In genomic region chr2:101905534-101906378, GRCm38 (mm10) we compare ENCODE assay signal across 8 mouse cellular contexts. TPM values are rescaled to one million over a fixed set of nuclear protein-coding genes. Genes with fewer than 3 reads are reported as not detected.
DNase-seq lines count a peak whose midpoint lies in the region; ATAC-seq lines count a peak whose summit lies in the region.

No protein-coding gene starts in this region.

- 24% methylated on average over 21 of the region's 21 CpGs for WGBS in forebrain, embryonic 11.5 days
- WGBS in heart, embryonic 16.5 days, result 24% methylated on average over 21 of the region's 21 CpGs
- WGBS in liver, embryonic 13.5 days (ENCODE audit: insufficient replicate concordance), result 27% methylated on average over 21 of the region's 21 CpGs
- 28% methylated on average over 21 of the region's 21 CpGs for WGBS in neural tube, embryonic 11.5 days
- WGBS in stomach, embryonic 16.5 days, result 24% methylated on average over 21 of the region's 21 CpGs

- peak; percentile 75 for ATAC-seq in forebrain, embryonic 11.5 days (replicated peaks; ENCODE audit: low FRiP score)
- ATAC-seq in heart, embryonic 16.5 days (replicated peaks; ENCODE audit: extremely low read depth, insufficient read depth, low FRiP score), result 0 out of 2 replicates have a peak, but pooled peaks have one; percentile 29
- ATAC-seq in liver, embryonic 13.5 days (ENCODE audit: low read depth), result peak; percentile 61
- ATAC-seq in neural tube, embryonic 11.5 days (ENCODE audit: insufficient read depth, low FRiP score, low TSS enrichment), result peak; percentile 68
- ATAC-seq in stomach, embryonic 16.5 days (ENCODE audit: insufficient read depth, low FRiP score), result peak; percentile 71

- no peaks in the 10 kb centered on the region for H3K27me3 ChIP-seq in forebrain, embryonic 11.5 days (ENCODE audit: control insufficient read depth, insufficient read depth, low read length)
- no peaks in the 10 kb centered on the region for H3K27me3 ChIP-seq in heart, embryonic 16.5 days (ENCODE audit: control insufficient read depth, insufficient read depth, low read length)
- no peaks in the 10 kb centered on the region for H3K27me3 ChIP-seq in liver, embryonic 13.5 days
- H3K27me3 ChIP-seq in neural tube, embryonic 11.5 days (ENCODE audit: control insufficient read depth, insufficient read depth, low read length), result no peaks in the 10 kb centered on the region
- H3K27me3 ChIP-seq in stomach, embryonic 16.5 days (ENCODE audit: control insufficient read depth, insufficient read depth, low read length), result no peaks in the 10 kb centered on the region

- H3K27ac ChIP-seq in forebrain, embryonic 11.5 days (ENCODE audit: low read depth, low read length), result no peak overlapping the region; the same call in 1 of the 2 replicates
- no peak overlapping the region for H3K27ac ChIP-seq in heart, embryonic 16.5 days (ENCODE audit: low read length)
- no peak overlapping the region for H3K27ac ChIP-seq in liver, embryonic 13.5 days
- no peak overlapping the region for H3K27ac ChIP-seq in neural tube, embryonic 11.5 days (ENCODE audit: low read depth, low read length)
- H3K27ac ChIP-seq in stomach, embryonic 16.5 days (ENCODE audit: low read length), result no peak overlapping the region

- no peaks in the 10 kb centered on the region for H3K9me3 ChIP-seq in forebrain, embryonic 11.5 days (ENCODE audit: control insufficient read depth, low read length)
- H3K9me3 ChIP-seq in heart, embryonic 16.5 days (replicated peaks; ENCODE audit: control insufficient read depth, low read length), result no peaks in the 10 kb centered on the region
- H3K9me3 ChIP-seq in liver, embryonic 13.5 days (replicated peaks), result no peaks in the 10 kb centered on the region
- no peaks in the 10 kb centered on the region for H3K9me3 ChIP-seq in neural tube, embryonic 11.5 days (ENCODE audit: control insufficient read depth, low read length)
- no peaks in the 10 kb centered on the region for H3K9me3 ChIP-seq in stomach, embryonic 16.5 days (replicated peaks; ENCODE audit: control insufficient read depth, low read length)

- no peak overlapping the region for H3K4me3 ChIP-seq in forebrain, embryonic 11.5 days (ENCODE audit: low read depth, low read length)
- H3K4me3 ChIP-seq in heart, embryonic 16.5 days (ENCODE audit: low read length), result peak overlapping the region; percentile 25
- no peak overlapping the region for H3K4me3 ChIP-seq in liver, embryonic 13.5 days (replicated peaks)
- H3K4me3 ChIP-seq in neural tube, embryonic 11.5 days (ENCODE audit: low read depth, low read length), result no peak overlapping the region
- H3K4me3 ChIP-seq in stomach, embryonic 16.5 days (replicated peaks; ENCODE audit: low read length), result peak overlapping the region; percentile 26

- DNase-seq in CD4-positive, CD25-positive, alpha-beta regulatory T cell, adult 2 months (ENCODE audit: low read depth, low spot score), result peak; percentile 90
- DNase-seq in brain, embryonic 18.5 days (ENCODE audit: low read depth, low spot score), result peak; percentile 66
- peak; percentile 91 for DNase-seq in forebrain, embryonic 11.5 days (ENCODE audit: low spot score)
- peak; percentile 84 to 92 for DNase-seq in kidney, postnatal 25 days
- peak; percentile 35 for DNase-seq in liver, embryonic 13.5 days
- DNase-seq in neural tube, embryonic 11.5 days (ENCODE audit: low spot score), result peak; percentile 85

- peak overlapping the region; percentile 44 for H3K9ac ChIP-seq in forebrain, embryonic 11.5 days (ENCODE audit: low read length)
- peak overlapping the region; percentile 63 for H3K9ac ChIP-seq in heart, embryonic 16.5 days (ENCODE audit: low read length)
- no peak overlapping the region for H3K9ac ChIP-seq in liver, embryonic 13.5 days
- peak overlapping the region; percentile 3; the same call in 1 of the 2 replicates for H3K9ac ChIP-seq in neural tube, embryonic 11.5 days (ENCODE audit: low read length)
- peak overlapping the region; percentile 64 for H3K9ac ChIP-seq in stomach, embryonic 16.5 days (ENCODE audit: low read length)

- peaks cover 3% of the 10 kb centered on the region; the same call in 1 of the 2 replicates for H3K4me1 ChIP-seq in forebrain, embryonic 11.5 days (replicated peaks; ENCODE audit: control insufficient read depth, insufficient read depth, low read length)
- 0 out of 2 replicates have a peak, but pooled peaks cover 2% of the 10 kb centered on the region for H3K4me1 ChIP-seq in heart, embryonic 16.5 days (ENCODE audit: control insufficient read depth, insufficient read depth, low read length)
- no peaks in the 10 kb centered on the region for H3K4me1 ChIP-seq in liver, embryonic 13.5 days (replicated peaks)
- H3K4me1 ChIP-seq in neural tube, embryonic 11.5 days (ENCODE audit: control insufficient read depth, insufficient read depth, low read length), result peaks cover 2% of the 10 kb centered on the region
- peaks cover 5% of the 10 kb centered on the region for H3K4me1 ChIP-seq in stomach, embryonic 16.5 days (ENCODE audit: control insufficient read depth, insufficient read depth, low read length)

- peak overlapping the region; percentile 34 for H3K4me2 ChIP-seq in forebrain, embryonic 11.5 days (ENCODE audit: low read depth, low read length, severe bottlenecking)
- H3K4me2 ChIP-seq in heart, embryonic 16.5 days (ENCODE audit: low read depth, low read length), result peak overlapping the region; percentile 62
- H3K4me2 ChIP-seq in liver, embryonic 13.5 days, result peak overlapping the region; percentile 9; the same call in 1 of the 2 replicates
- no peak overlapping the region for H3K4me2 ChIP-seq in neural tube, embryonic 11.5 days (ENCODE audit: low read depth)
- H3K4me2 ChIP-seq in stomach, embryonic 16.5 days (ENCODE audit: low read depth, low read length), result peak overlapping the region; percentile 51

- no peaks in the 10 kb centered on the region for H3K36me3 ChIP-seq in forebrain, embryonic 11.5 days (ENCODE audit: control insufficient read depth, insufficient read depth, low read length)
- H3K36me3 ChIP-seq in heart, embryonic 16.5 days (ENCODE audit: control insufficient read depth, insufficient read depth), result peaks cover 3% of the 10 kb centered on the region; the same call in 1 of the 2 replicates
- H3K36me3 ChIP-seq in liver, embryonic 13.5 days, result peaks cover 10% of the 10 kb centered on the region; the same call in 1 of the 2 replicates
- H3K36me3 ChIP-seq in neural tube, embryonic 11.5 days (ENCODE audit: control insufficient read depth, insufficient read depth, low read length), result no peaks in the 10 kb centered on the region
- H3K36me3 ChIP-seq in stomach, embryonic 16.5 days (ENCODE audit: control insufficient read depth, insufficient read depth, low read length), result no peaks in the 10 kb centered on the region

RNA-seq across cellular contexts. Expression of gene Commd9, which starts 19.7 kb away (rescaled TPM):
- 61.9 and 68.5 TPM in 2 replicates for polyA plus RNA-seq in forebrain, embryonic 11.5 days (2014; fragmentation: Nextera tagmentation; extraction: Ambion mirVana)
- polyA plus RNA-seq in heart, embryonic 16.5 days (2015; fragmentation: Nextera tagmentation; extraction: Ambion mirVana), result 51.8 and 54.0 TPM in 2 replicates
- 26.8 and 27.5 TPM in 2 replicates for polyA plus RNA-seq in liver, embryonic 13.5 days (2015; fragmentation: Nextera tagmentation; extraction: Ambion mirVana)
- polyA plus RNA-seq in neural tube, embryonic 11.5 days (2014; fragmentation: Nextera tagmentation; extraction: Ambion mirVana), result 72.9 and 78.7 TPM in 2 replicates
- polyA plus RNA-seq in stomach, embryonic 16.5 days (2015; fragmentation: Nextera tagmentation; extraction: Ambion mirVana), result 56.4 and 61.1 TPM in 2 replicates

RNA-seq across cellular contexts. Expression of gene Prr5l, which starts 22.9 kb away (rescaled TPM):
- polyA plus RNA-seq in forebrain, embryonic 11.5 days (2014; fragmentation: Nextera tagmentation; extraction: Ambion mirVana), result 21.5 and 21.9 TPM in 2 replicates
- polyA plus RNA-seq in heart, embryonic 16.5 days (2015; fragmentation: Nextera tagmentation; extraction: Ambion mirVana), result 6.2 and 9.4 TPM in 2 replicates
- polyA plus RNA-seq in liver, embryonic 13.5 days (2015; fragmentation: Nextera tagmentation; extraction: Ambion mirVana), result 4.1 and 4.3 TPM in 2 replicates
- polyA plus RNA-seq in neural tube, embryonic 11.5 days (2014; fragmentation: Nextera tagmentation; extraction: Ambion mirVana), result 11.5 and 11.7 TPM in 2 replicates
- 6.7 and 9.4 TPM in 2 replicates for polyA plus RNA-seq in stomach, embryonic 16.5 days (2015; fragmentation: Nextera tagmentation; extraction: Ambion mirVana)

Comparison
In these comparisons a context has a peak if more than half of its experiments do, and no peak if none do; other contexts are left out.
1. DNase-seq: peak in every context shown above with its lines; median percentile 91 in forebrain, embryonic 11.5 days; 90 in CD4-positive, CD25-positive, alpha-beta regulatory T cell, adult 2 months; 88 in kidney, postnatal 25 days; 85 in neural tube, embryonic 11.5 days; 66 in brain, embryonic 18.5 days; 35 in liver, embryonic 13.5 days.
2. H3K4me3 ChIP-seq: peak in heart, embryonic 16.5 days (single experiment) and stomach, embryonic 16.5 days (single experiment); none in forebrain, embryonic 11.5 days (single experiment), liver, embryonic 13.5 days (single experiment) and neural tube, embryonic 11.5 days (single experiment).
3. Peak in every context shown above with its lines, with median percentiles within 50 percentile points of each other: ATAC-seq.